21 mouse cellular contexts compared by ENCODE assay signal in the genomic region with DNA sequence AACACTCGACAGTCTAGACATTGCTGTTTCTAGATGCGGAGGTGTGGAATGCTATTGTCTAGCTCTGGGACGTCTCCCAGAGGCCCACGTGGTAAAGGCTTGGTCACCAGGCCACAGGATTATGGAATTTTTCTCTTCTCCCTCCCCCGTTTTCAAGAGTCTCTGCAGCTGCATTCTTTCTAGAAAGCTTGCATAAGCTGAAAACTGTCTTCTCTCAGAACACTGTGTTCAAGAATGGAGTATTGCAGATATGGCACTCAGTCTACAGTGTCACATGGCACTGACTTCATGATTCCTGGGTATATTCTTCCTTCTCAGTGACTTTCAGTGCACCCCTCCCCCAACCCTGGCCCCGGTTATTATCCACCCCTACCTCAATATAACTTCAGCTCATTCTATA.
DNase-seq lines count a peak whose midpoint lies in the region; ATAC-seq lines count a peak whose summit lies in the region.
"Had no signal": no experiment of that assay in that cellular context is flagged by ENCODE, and none has a peak within 500 bp of the region (broad histone marks: within the 10 kb centered on the region; RNA-seq: fewer than 3 reads in every experiment).

No protein-coding gene starts in this region.

- H3K9ac ChIP-seq in forebrain, embryonic 13.5 days: no peak overlapping the region
- H3K9ac ChIP-seq: forebrain, postnatal 0 days; hindbrain, embryonic 12.5 days; intestine, embryonic 15.5 days had no signal

- no peaks in the 10 kb centered on the region for H3K36me3 ChIP-seq in forebrain, embryonic 13.5 days (ENCODE audit: poor library complexity, severe bottlenecking)
- H3K36me3 ChIP-seq: forebrain, embryonic 10.5 days; hindbrain, embryonic 12.5 days; intestine, embryonic 15.5 days had no signal

- ATAC-seq in forebrain, embryonic 13.5 days: no peak
- ATAC-seq: CD4-positive, CD25-positive, alpha-beta regulatory T cell, adult 4 months; forebrain, embryonic 14.5 days; forebrain, postnatal 0 days; hindbrain, embryonic 16.5 days; intestine, embryonic 15.5 days had no signal

- H3K27me3 ChIP-seq in forebrain, embryonic 13.5 days: no peaks in the 10 kb centered on the region
- H3K27me3 ChIP-seq: hindbrain, embryonic 12.5 days; intestine, embryonic 15.5 days had no signal

- no peak overlapping the region for H3K4me2 ChIP-seq in forebrain, embryonic 13.5 days
- H3K4me2 ChIP-seq: heart, embryonic 11.5 days; hindbrain, embryonic 12.5 days; intestine, embryonic 15.5 days had no signal

- H3K27ac ChIP-seq in forebrain, embryonic 13.5 days: no peak overlapping the region
- H3K27ac ChIP-seq: forebrain, embryonic 10.5 days; heart, adult 2 months; hindbrain, embryonic 12.5 days; intestine, embryonic 15.5 days had no signal

- 84% methylated on average over 6 of the region's 6 CpGs for WGBS in forebrain, embryonic 13.5 days

- no peaks in the 10 kb centered on the region for H3K9me3 ChIP-seq in forebrain, embryonic 13.5 days (replicated peaks)
- H3K9me3 ChIP-seq: forebrain, embryonic 10.5 days; hindbrain, embryonic 12.5 days; intestine, embryonic 15.5 days had no signal

- peak; percentile 92 for DNase-seq in heart, adult 11 months
- no peak for DNase-seq in heart, adult 8-10 months (ENCODE audit: low spot score)
- DNase-seq in Muller cell, postnatal 12 days (ENCODE audit: inconsistent ontology term): peak; percentile 30
- peak; percentile 29 for DNase-seq in lung, postnatal 10 days
- DNase-seq in lung, postnatal 36 days: peak; percentile 40
- DNase-seq: adrenal gland, postnatal 10 days; adrenal gland, postnatal 36 days; cerebellum, adult 18-20 months; cerebellum, adult 9-10 months; cerebellum, postnatal 14 days; forebrain, postnatal 0 days; gastrocnemius, postnatal 10 days; heart, adult 2 months had no signal

- H3K4me1 ChIP-seq in forebrain, embryonic 13.5 days: no peaks in the 10 kb centered on the region
- H3K4me1 ChIP-seq: hindbrain, embryonic 12.5 days; intestine, embryonic 15.5 days had no signal

- H3K4me3 ChIP-seq in forebrain, embryonic 13.5 days: no peak overlapping the region
- H3K4me3 ChIP-seq: forebrain, embryonic 10.5 days; heart, adult 2 months; hindbrain, embryonic 12.5 days; intestine, embryonic 15.5 days had no signal
